Mouse (Mus musculus) brain, embryonic 14.5 days (tissue): ENCODE results near the gene Foxe3.

Source experiments
- CTCF ChIP-seq: fragments of 200-500 bp; IDR thresholded peaks from 2 replicates; pipeline ENCODE4 v1.5.1; 2012; ENCODE audit warnings: inconsistent platforms, mild to moderate bottlenecking, moderate library complexity, borderline replicate concordance; ENCODE audit not compliant: insufficient read depth, insufficient read length; ENCODE audit errors: extremely low read depth
- POLR2A ChIP-seq: fragments of 200-500 bp; IDR thresholded peaks from 2 replicates; pipeline ENCODE4 v1.6.1; 2012; ENCODE audit warnings: mild to moderate bottlenecking, inconsistent platforms, borderline replicate concordance; ENCODE audit not compliant: poor library complexity, insufficient read depth, insufficient read length, severe bottlenecking; ENCODE audit errors: extremely low read depth

- TF ChIP-seq CTCF (no peak), POLR2A (no peak)
These were observed 20.6 kb upstream of the Foxe3 start for GRCm38 (mm10) chr4:114946416-114946815.
